Mouse (Mus musculus): ENCODE results near the gene Sowahb. TPM values are rescaled to one million over a fixed set of nuclear protein-coding genes. Genes with fewer than 3 reads are reported as not detected.
A peak's percentile ranks its signal among the peaks of the same experiment; 100 is the strongest.

Sowahb gene
- polyA plus RNA-seq, 1 experiment from 2014 or later = 0.85 TPM

GRCm38 (mm10) chr5:93040095-93040494, 4.7 kb downstream of the Sowahb start:
- WGBS = 52% methylated on average over 5 of the region's 5 CpGs
- Histone ChIP-seq H3K4me1 (peaks cover 83% of the 10 kb centered on the region), H3K27ac (replicated peaks) (no peak overlapping the region), H3K9me3 (no peaks in the 10 kb centered on the region), H3K36me3 (replicated peaks) (no peaks in the 10 kb centered on the region), H3K4me3 (no peak overlapping the region), H3K27me3 (replicated peaks; ENCODE audit: low read depth, poor library complexity, severe bottlenecking) (peaks cover 48% of the 10 kb centered on the region)
- DNase-seq (ENCODE audit: low spot score) = no peak

GRCm38 (mm10) chr5:93036254-93036653, 8.6 kb downstream of the Sowahb start:
- WGBS = 60% methylated on average over 7 of the region's 7 CpGs
- H3K27ac ChIP-seq (replicated peaks) = peak overlapping the region; percentile 74; the same call in 1 of the 2 replicates
- no peak overlapping the region for H3K4me3 ChIP-seq
- H3K36me3 ChIP-seq (replicated peaks) = no peaks in the 10 kb centered on the region
- H3K27me3 ChIP-seq (replicated peaks; ENCODE audit: low read depth, poor library complexity, severe bottlenecking) = peaks cover 9% of the 10 kb centered on the region; the same call in 1 of the 2 replicates
- DNase-seq (ENCODE audit: low spot score) = no peak
- H3K9me3 ChIP-seq = no peaks in the 10 kb centered on the region
- peaks cover 49% of the 10 kb centered on the region for H3K4me1 ChIP-seq

- H3K27ac ChIP-seq (replicated peaks) = peak overlapping the region; percentile 60; the same call in 1 of the 2 replicates
- H3K27me3 ChIP-seq (replicated peaks; ENCODE audit: low read depth, poor library complexity, severe bottlenecking) = peaks cover 7% of the 10 kb centered on the region; the same call in 1 of the 2 replicates
- no peaks in the 10 kb centered on the region for H3K9me3 ChIP-seq
- 50% methylated on average over 1 of the region's 1 CpGs for WGBS
- no peak overlapping the region for H3K4me3 ChIP-seq
- H3K36me3 ChIP-seq (replicated peaks) = no peaks in the 10 kb centered on the region
- DNase-seq (ENCODE audit: low spot score) = no peak
- peaks cover 46% of the 10 kb centered on the region for H3K4me1 ChIP-seq
These were observed 9.5 kb downstream of the Sowahb start for GRCm38 (mm10) chr5:93035285-93035684.

GRCm38 (mm10) chr5:93033087-93033870, 11.5 kb downstream of the Sowahb start:
- Histone ChIP-seq H3K27me3 (replicated peaks; ENCODE audit: low read depth, poor library complexity, severe bottlenecking) (no peaks in the 10 kb centered on the region), H3K4me3 (no peak overlapping the region), H3K4me1 (peaks cover 31% of the 10 kb centered on the region), H3K36me3 (replicated peaks) (no peaks in the 10 kb centered on the region), H3K9me3 (no peaks in the 10 kb centered on the region), H3K27ac (replicated peaks) (no peak overlapping the region)
- WGBS = 85% methylated on average over 5 of the region's 5 CpGs
- DNase-seq (ENCODE audit: low spot score) = no peak

- 87% methylated on average over 4 of the region's 4 CpGs for WGBS
- Histone ChIP-seq H3K4me3 (no peak overlapping the region), H3K36me3 (replicated peaks) (no peaks in the 10 kb centered on the region), H3K27ac (replicated peaks) (no peak overlapping the region), H3K9me3 (no peaks in the 10 kb centered on the region), H3K4me1 (peaks cover 28% of the 10 kb centered on the region), H3K27me3 (replicated peaks; ENCODE audit: low read depth, poor library complexity, severe bottlenecking) (no peaks in the 10 kb centered on the region)
- DNase-seq (ENCODE audit: low spot score) = no peak
These were observed 12.2 kb downstream of the Sowahb start for GRCm38 (mm10) chr5:93032621-93033020.

- H3K9me3 ChIP-seq = no peaks in the 10 kb centered on the region
- WGBS = 50% methylated on average over 3 of the region's 3 CpGs
These were observed 14.0 kb downstream of the Sowahb start for GRCm38 (mm10) chr5:93030869-93031268.

GRCm38 (mm10) chr5:93030411-93030810, 14.4 kb downstream of the Sowahb start:
- Histone ChIP-seq H3K27ac (replicated peaks) (no peak overlapping the region), H3K27me3 (replicated peaks; ENCODE audit: low read depth, poor library complexity, severe bottlenecking) (no peaks in the 10 kb centered on the region), H3K9me3 (no peaks in the 10 kb centered on the region), H3K4me1 (peaks cover 29% of the 10 kb centered on the region), H3K4me3 (no peak overlapping the region), H3K36me3 (replicated peaks) (no peaks in the 10 kb centered on the region)
- DNase-seq (ENCODE audit: low spot score) = no peak
- 78% methylated on average over 5 of the region's 5 CpGs for WGBS

More at GRCm38 (mm10) chr5:93030869-93031268, 14.0 kb downstream of the Sowahb start:
- Histone ChIP-seq H3K4me3 (no peak overlapping the region), H3K36me3 (replicated peaks) (no peaks in the 10 kb centered on the region), H3K4me1 (peaks cover 28% of the 10 kb centered on the region), H3K27me3 (replicated peaks; ENCODE audit: low read depth, poor library complexity, severe bottlenecking) (no peaks in the 10 kb centered on the region), H3K27ac (replicated peaks) (0 out of 2 replicates have a peak overlapping the region, but pooled peaks have one; percentile 25)
- no peak for DNase-seq (ENCODE audit: low spot score)

- peak overlapping the region; percentile 65; the same call in 1 of the 2 replicates for H3K27ac ChIP-seq (replicated peaks)
These were observed 17.6 kb downstream of the Sowahb start for GRCm38 (mm10) chr5:93027120-93027675.

GRCm38 (mm10) chr5:93026437-93027119, 18.2 kb downstream of the Sowahb start:
- WGBS = 34% methylated on average over 4 of the region's 4 CpGs
- Histone ChIP-seq H3K4me1 (peaks cover 55% of the 10 kb centered on the region), H3K27me3 (replicated peaks; ENCODE audit: low read depth, poor library complexity, severe bottlenecking) (no peaks in the 10 kb centered on the region), H3K9me3 (no peaks in the 10 kb centered on the region), H3K36me3 (replicated peaks) (no peaks in the 10 kb centered on the region), H3K27ac (replicated peaks) (peak overlapping the region; percentile 65), H3K4me3 (0 out of 2 replicates have a peak overlapping the region, but pooled peaks have one; percentile 15)
- no peak for DNase-seq (ENCODE audit: low spot score)

More at GRCm38 (mm10) chr5:93027120-93027675, 17.6 kb downstream of the Sowahb start:
- Histone ChIP-seq H3K36me3 (replicated peaks) (no peaks in the 10 kb centered on the region), H3K27me3 (replicated peaks; ENCODE audit: low read depth, poor library complexity, severe bottlenecking) (no peaks in the 10 kb centered on the region), H3K4me3 (0 out of 2 replicates have a peak overlapping the region, but pooled peaks have one; percentile 15), H3K4me1 (peaks cover 49% of the 10 kb centered on the region), H3K9me3 (no peaks in the 10 kb centered on the region)
- 37% methylated on average over 9 of the region's 9 CpGs for WGBS
- no peak for DNase-seq (ENCODE audit: low spot score)

GRCm38 (mm10) chr5:93024754-93025280, 20.0 kb downstream of the Sowahb start:
- 12% methylated on average over 7 of the region's 7 CpGs for WGBS
- H3K27ac ChIP-seq (replicated peaks) = peak overlapping the region; percentile 81
- H3K4me3 ChIP-seq = no peak overlapping the region
- H3K36me3 ChIP-seq (replicated peaks) = no peaks in the 10 kb centered on the region
- no peaks in the 10 kb centered on the region for H3K27me3 ChIP-seq (replicated peaks; ENCODE audit: low read depth, poor library complexity, severe bottlenecking)
- peaks cover 62% of the 10 kb centered on the region for H3K4me1 ChIP-seq
- no peaks in the 10 kb centered on the region for H3K9me3 ChIP-seq
- DNase-seq (ENCODE audit: low spot score) = peak; percentile 63

- 43% methylated on average over 7 of the region's 7 CpGs for WGBS
- no peak overlapping the region for H3K4me3 ChIP-seq
- H3K27me3 ChIP-seq (replicated peaks; ENCODE audit: low read depth, poor library complexity, severe bottlenecking) = no peaks in the 10 kb centered on the region
- H3K27ac ChIP-seq (replicated peaks) = peak overlapping the region; percentile 69
- no peaks in the 10 kb centered on the region for H3K9me3 ChIP-seq
- peak; percentile 58 for DNase-seq (ENCODE audit: low spot score)
- H3K36me3 ChIP-seq (replicated peaks) = no peaks in the 10 kb centered on the region
- peaks cover 56% of the 10 kb centered on the region for H3K4me1 ChIP-seq
These were observed 22.6 kb downstream of the Sowahb start for GRCm38 (mm10) chr5:93022126-93022797.
